Mouse (Mus musculus) ES-E14 (cell line): ENCODE results near the gene Noxo1. TPM values are rescaled to one million over a fixed set of nuclear protein-coding genes. Genes with fewer than 3 reads are reported as not detected.

Experiments
- DNase-seq: peaks from one replicate; pipeline ENCODE4 v3.0.0-alpha.2; 2013; ENCODE audit warnings: low read depth, low spot score
- H3K27ac ChIP-seq: 2 replicates; pipeline ENCODE4 v1.5.1; 2012; ENCODE audit warnings: low read depth, mild to moderate bottlenecking, low read length, moderate library complexity, mixed read lengths; ENCODE audit not compliant: poor library complexity, insufficient read depth, severe bottlenecking
- H3K36me3 ChIP-seq: 2 replicates; pipeline ENCODE4 v1.6.1; 2012; ENCODE audit warnings: mild to moderate bottlenecking, low read length, moderate library complexity, mixed read lengths; ENCODE audit not compliant: control insufficient read depth, poor library complexity, insufficient read depth, severe bottlenecking
- H3K4me1 ChIP-seq, 2 experiments: fragments of 150-350 bp in 1 of 2; sonication (generic) in 1 of 2; 2 replicates each; pipeline ENCODE4 v1.6.1; 2012; ENCODE audit warnings: low read length in 2 of 2, mild to moderate bottlenecking in 1 of 2, mixed read lengths in 1 of 2; ENCODE audit not compliant: control insufficient read depth in 2 of 2, insufficient read depth in 2 of 2, poor library complexity in 1 of 2
- H3K4me3 ChIP-seq, 2 experiments: fragments of 150-350 bp in 1 of 2; sonication (generic) in 1 of 2; 2 replicates each; pipeline ENCODE4 v1.5.1; 2012; ENCODE audit warnings: low read length in 2 of 2, low read depth in 1 of 2, mild to moderate bottlenecking in 1 of 2, mixed read lengths in 1 of 2; ENCODE audit not compliant: insufficient read depth in 1 of 2, poor library complexity in 1 of 2, severe bottlenecking in 1 of 2
- H3K9ac ChIP-seq: 2 replicates; pipeline ENCODE4 v1.6.1; 2012; ENCODE audit warnings: low read depth, mild to moderate bottlenecking, low read length, mixed read lengths; ENCODE audit not compliant: poor library complexity, insufficient read depth, severe bottlenecking
- H3K9me3 ChIP-seq: fragments of 150-350 bp; sonication (generic); 2 replicates; pipeline ENCODE4 v1.6.1; 2012; ENCODE audit warnings: low read depth, mild to moderate bottlenecking, low read length; ENCODE audit not compliant: control insufficient read depth, insufficient read depth
- CHD2 ChIP-seq: IDR thresholded peaks from 2 replicates; pipeline ENCODE4 v1.6.1; 2014; ENCODE audit warnings: mild to moderate bottlenecking, low read depth, low read length, inconsistent platforms
- HCFC1 ChIP-seq: IDR thresholded peaks from 2 replicates; pipeline ENCODE4 v1.6.1; 2012; ENCODE audit warnings: low read length, inconsistent platforms, borderline replicate concordance; ENCODE audit not compliant: insufficient read depth
- MAFK ChIP-seq: IDR thresholded peaks from 2 replicates; pipeline ENCODE4 v1.6.1; 2014; ENCODE audit warnings: mild to moderate bottlenecking, low read depth, low read length, inconsistent platforms; ENCODE audit not compliant: insufficient read depth
- ZC3H11A ChIP-seq: IDR thresholded peaks from 2 replicates; pipeline ENCODE4 v1.6.1; 2012; ENCODE audit warnings: low read depth, mild to moderate bottlenecking, inconsistent platforms, low read length, borderline replicate concordance
- ZNF384 ChIP-seq: IDR thresholded peaks from 2 replicates; pipeline ENCODE4 v1.6.1; 2012; ENCODE audit warnings: low read depth, low read length, inconsistent platforms
- in situ Hi-C, 2 experiments: fragments of 600-800 bp; cut with MboI; formaldehyde crosslinking; loops; one replicate each; pipeline ENCODE4 v1.15.1; 2025; ENCODE audit warnings: low sequenced_read_pairs in 2 of 2, inconsistent platforms in 1 of 2; ENCODE audit not compliant: unreplicated experiment in 2 of 2
- total RNA-seq: library from RNA; depleted of rRNA; stranded (reverse); fragments of 300-350 nt; gene quantifications from 2 replicates; pipeline ENCODE4 v1.2.3, GENCODE M21; 2012

The Noxo1 gene
- total RNA-seq, 1 experiment = 2.9 TPM

- peak overlapping the region; percentile 53; the same call in 1 of the 2 replicates for H3K9ac ChIP-seq
- H3K4me1 ChIP-seq = no peaks in the 10 kb centered on the region; a peak in 1 of 4 replicates
- TF ChIP-seq CHD2 (no peak), ZC3H11A (no peak), MAFK (no peak), ZNF384 (no peak), HCFC1 (no peak)
- H3K9me3 ChIP-seq = no peaks in the 10 kb centered on the region
- H3K27ac ChIP-seq = peak overlapping the region; percentile 60; the same call in 1 of the 2 replicates
- DNase-seq = no peak
- H3K36me3 ChIP-seq = peaks cover 22% of the 10 kb centered on the region
- in situ Hi-C loops = no loop called here
- peak overlapping the region; percentile 83 to 96 for H3K4me3 ChIP-seq
Measured at GRCm38 (mm10) chr17:24707801-24708425, 11.9 kb downstream of the Noxo1 start.

- in situ Hi-C loops = no loop called here
- H3K36me3 ChIP-seq = peaks cover 19% of the 10 kb centered on the region
- H3K4me1 ChIP-seq = no peaks in the 10 kb centered on the region; a peak in 1 of 4 replicates
- H3K27ac ChIP-seq = no peak overlapping the region
- TF ChIP-seq ZNF384 (no peak), ZC3H11A (no peak), CHD2 (no peak), HCFC1 (no peak), MAFK (no peak)
- H3K9me3 ChIP-seq = no peaks in the 10 kb centered on the region
- H3K9ac ChIP-seq = no peak overlapping the region
- no peak overlapping the region for H3K4me3 ChIP-seq
- DNase-seq = no peak
Measured at GRCm38 (mm10) chr17:24708646-24709045, 12.6 kb downstream of the Noxo1 start.

GRCm38 (mm10) chr17:24715556-24715955, 19.5 kb downstream of the Noxo1 start:
- Histone ChIP-seq H3K36me3 (peaks cover 24% of the 10 kb centered on the region), H3K4me3 (no peak overlapping the region), H3K9me3 (no peaks in the 10 kb centered on the region), H3K9ac (no peak overlapping the region), H3K27ac (no peak overlapping the region), H3K4me1 (peaks cover 0 to 2% of the 10 kb centered on the region in 2 experiments; a peak in 1 of 4 replicates)
- in situ Hi-C loops = no loop called here
- no peak for DNase-seq
- TF ChIP-seq HCFC1 = no peak
- TF ChIP-seq ZC3H11A = no peak
- no peak for TF ChIP-seq MAFK
- TF ChIP-seq ZNF384 = no peak
- TF ChIP-seq CHD2 = no peak

- Histone ChIP-seq H3K9me3 (no peaks in the 10 kb centered on the region), H3K4me3 (no peak overlapping the region), H3K9ac (no peak overlapping the region), H3K4me1 (peaks cover 0 to 2% of the 10 kb centered on the region in 2 experiments; a peak in 1 of 4 replicates), H3K27ac (no peak overlapping the region), H3K36me3 (peaks cover 29% of the 10 kb centered on the region)
- in situ Hi-C loops = no loop called here
- TF ChIP-seq MAFK (no peak), CHD2 (no peak), HCFC1 (no peak), ZNF384 (no peak), ZC3H11A (no peak)
- no peak for DNase-seq
Measured at GRCm38 (mm10) chr17:24716166-24716682, 20.2 kb downstream of the Noxo1 start.
